Mouse (Mus musculus): ENCODE results near the gene Atp5h.

The Atp5h gene

DNA sequence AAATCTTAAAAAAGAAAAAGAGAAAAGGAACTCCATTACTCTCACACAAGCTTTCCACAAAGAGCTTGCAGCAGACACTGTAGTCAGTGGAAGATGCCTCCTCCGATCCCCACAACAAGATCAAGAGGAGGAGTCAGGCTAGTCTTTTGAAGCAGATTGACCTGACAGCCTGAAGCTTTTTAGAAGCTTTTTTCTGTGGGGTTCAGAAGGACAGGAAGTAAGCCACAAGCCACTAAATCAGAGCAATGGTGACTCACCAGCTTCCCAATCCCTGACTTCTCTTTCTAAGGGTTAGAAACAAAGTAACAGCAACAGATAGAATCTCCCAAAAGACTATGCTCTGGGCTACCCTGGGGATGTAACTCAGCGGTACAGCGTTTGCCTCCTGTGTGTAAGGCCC, 19.6 kb upstream of the Atp5h start:
- in situ Hi-C loops (cut with MboI, MseI): no loop called here

DNA sequence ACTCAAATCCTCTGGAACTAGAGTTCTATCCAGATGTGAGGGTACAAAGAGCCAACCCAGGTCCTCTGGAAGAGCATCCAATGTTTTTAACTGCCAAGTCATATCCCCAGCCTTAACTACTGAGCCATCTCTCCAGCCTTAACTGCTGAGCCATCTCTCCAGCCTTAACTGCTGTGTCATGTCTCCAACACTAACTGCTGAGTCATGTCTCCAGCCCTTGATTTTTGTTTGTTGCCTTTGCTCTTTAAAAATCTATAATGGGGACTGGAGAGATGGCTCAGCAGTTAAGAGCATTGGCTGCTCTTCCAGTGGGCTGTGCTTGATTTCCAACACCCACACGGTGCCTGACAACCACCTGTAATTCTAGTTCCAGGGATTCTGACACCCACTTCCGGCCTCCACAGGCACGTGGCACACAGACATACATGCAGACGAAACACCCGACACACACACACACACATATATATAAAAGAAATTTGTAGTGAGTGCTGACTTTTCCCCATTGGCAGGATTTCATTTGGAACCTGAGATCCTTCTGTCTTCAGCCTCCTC, 17.9 kb upstream of the Atp5h start:
- in situ Hi-C loops (cut with MboI, MseI): no loop called here

DNA sequence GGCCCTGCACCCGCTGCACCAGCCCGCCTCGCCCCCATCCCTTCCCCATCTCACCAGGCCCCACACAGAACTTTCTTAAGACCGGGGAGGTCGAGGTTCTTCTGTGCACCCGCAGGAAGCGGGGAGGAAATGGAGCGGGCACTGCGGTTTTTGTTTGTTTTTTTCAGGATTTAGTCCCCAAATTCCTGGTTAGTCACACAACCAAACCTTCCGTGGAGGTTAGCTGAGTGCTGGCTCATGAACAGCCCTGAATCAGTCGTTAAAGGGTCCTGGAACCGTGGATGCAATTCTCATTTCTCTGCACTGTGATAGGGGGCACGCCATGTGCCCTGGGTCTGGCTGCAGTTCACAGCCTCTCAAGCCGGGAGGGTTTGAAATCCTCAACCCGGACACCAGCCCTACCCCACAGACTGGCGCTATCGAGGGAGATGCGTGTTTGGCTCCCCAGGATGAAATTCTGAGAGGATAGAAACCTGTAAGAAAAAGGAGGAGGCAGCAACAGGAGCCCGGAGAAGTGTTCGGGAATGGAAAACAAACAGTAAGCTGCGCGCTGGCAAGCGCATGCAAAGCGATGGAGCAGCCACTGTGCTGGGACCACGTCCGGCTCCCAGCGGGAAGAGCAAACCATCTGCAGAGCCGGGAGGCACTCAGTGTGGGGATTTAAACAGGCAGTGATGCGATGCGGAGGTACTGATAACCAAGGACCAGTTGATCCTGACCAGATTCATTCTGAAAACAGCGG, 16.0 kb upstream of the Atp5h start:
- in situ Hi-C loops (cut with MboI, MseI): no loop called here

DNA sequence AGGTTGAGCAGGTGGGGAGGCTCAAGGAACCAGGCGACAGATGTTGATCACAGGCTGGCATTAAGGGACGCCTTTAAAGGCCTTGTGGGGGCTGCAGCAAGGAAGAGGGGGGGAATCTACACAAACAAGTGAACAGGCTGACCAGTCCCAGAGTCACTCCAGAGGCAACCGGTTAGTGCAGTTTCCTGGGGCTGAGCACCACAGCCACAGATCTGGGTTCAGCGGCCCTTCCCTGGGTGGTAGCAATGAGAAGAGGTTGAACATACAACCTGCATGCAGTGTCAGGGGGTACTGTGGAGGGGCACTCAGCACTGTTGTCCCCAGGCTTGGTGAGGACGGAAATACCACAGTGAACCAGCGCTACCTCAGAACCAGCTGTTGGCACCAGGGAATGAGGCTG, 13.6 kb upstream of the Atp5h start:
- in situ Hi-C loops (cut with MboI, MseI): no loop called here

DNA sequence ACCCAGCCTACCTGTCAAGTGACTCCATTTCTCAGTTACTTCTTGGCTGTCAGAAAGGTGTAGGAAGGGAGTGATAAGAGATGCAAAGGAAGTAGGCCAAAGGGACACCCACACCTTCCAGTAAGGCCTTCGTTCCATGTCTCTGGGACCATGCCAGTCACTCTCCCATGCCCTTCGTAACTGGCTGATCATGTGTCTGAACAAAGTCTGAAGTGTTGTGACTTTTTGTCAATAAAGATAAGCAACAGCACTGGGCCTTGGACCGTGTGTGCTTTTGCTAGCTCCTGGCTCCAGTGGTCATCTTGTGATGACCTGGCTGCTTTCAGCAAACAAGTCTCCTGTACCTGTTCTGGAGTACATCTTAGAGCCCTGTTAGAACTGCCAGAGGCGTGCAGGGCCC, 13.1 kb upstream of the Atp5h start:
- in situ Hi-C loops (cut with MboI, MseI): no loop called here

DNA sequence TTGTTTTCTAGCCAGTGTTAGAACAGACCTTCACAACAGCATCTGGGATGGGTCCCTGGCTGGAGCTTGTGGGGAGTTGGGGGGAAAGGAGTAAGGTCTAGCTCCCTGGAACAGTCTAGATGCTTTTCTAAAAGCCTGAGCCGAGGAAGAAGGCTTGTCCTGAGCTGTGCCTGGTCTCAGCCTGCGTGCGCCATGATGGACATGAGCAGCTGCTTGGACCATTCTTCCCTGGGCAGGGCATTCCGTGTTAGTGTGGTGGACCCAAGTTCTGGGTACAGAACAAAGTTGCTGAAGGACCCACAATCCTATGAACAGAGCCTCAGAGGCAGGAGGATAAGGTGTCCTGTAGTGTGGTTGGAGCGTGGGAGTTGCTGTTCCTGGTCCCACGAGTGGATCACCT, 10.8 kb upstream of the Atp5h start:
- in situ Hi-C loops (cut with MboI, MseI): no loop called here

DNA sequence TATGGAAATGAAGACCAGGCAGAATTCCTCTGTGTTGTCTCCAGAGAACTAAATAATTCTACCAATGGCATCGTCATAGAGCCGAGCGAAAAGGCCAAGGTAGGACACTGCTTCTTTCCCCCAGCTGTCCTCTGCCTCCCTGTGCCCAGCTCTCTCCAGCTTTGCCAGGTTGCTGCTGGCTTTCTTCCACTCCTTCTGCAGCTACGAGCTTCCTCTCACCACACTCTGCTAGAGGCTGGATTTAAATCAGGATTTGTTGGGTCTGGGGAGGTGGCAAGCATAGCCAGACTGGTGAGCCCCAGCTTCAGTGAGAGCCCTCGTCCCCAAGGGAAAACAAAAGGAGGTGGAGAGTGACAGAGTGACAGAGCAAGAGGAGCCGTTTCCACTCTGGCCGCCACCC, 9.5 kb upstream of the Atp5h start:
- in situ Hi-C loops (cut with MboI, MseI): loop anchor here in 1 of 2 experiments (10.0 kb wide), 1 partner anchor 45 kb away; the partner anchor contains the start of gene Armc7

DNA sequence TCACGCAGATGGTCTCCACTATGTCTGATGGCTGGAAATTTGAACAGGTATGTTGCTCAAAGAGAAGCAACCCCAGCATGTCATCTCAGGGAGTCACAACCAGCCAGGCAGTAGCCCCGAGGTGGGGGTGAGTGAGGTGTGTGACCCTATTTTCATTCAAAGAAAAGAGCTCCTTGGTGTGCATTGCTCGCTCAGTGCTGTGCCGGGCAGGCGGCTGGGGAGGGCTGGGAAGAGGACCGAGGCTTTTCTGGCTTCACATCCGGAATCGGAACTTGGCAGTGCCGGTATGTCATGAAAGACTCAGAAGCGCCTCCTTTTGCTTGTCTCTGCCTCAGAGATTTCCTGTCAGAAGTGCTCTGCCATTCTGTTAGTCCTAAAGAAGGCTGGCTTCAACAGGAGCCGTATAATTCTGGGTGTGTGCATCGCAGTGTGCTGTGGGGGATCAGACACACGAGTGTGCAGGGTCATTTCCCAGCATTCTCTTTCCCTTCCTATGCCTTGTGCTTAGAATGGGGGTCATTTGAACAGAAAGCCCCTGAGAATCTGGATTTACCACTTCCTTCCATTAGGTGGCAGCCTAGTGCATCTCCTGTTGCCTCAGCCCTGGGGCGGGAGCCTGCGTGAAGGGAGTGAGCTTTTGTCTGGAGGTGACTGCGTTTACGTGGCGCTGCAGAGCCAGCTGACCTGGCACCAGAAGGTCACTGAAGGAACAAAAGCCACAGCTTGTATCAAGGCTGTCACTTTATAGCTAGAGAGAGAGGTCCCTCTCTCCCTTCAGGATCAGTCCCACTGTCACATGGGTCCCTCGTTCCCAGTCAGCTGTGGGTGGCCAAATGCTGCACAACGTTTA, 7.9 kb upstream of the Atp5h start:
- in situ Hi-C loops (cut with MboI, MseI): loop anchor here in 1 of 2 experiments (10.0 kb wide), 1 partner anchor 47 kb away; the partner anchor contains the start of gene Armc7

DNA sequence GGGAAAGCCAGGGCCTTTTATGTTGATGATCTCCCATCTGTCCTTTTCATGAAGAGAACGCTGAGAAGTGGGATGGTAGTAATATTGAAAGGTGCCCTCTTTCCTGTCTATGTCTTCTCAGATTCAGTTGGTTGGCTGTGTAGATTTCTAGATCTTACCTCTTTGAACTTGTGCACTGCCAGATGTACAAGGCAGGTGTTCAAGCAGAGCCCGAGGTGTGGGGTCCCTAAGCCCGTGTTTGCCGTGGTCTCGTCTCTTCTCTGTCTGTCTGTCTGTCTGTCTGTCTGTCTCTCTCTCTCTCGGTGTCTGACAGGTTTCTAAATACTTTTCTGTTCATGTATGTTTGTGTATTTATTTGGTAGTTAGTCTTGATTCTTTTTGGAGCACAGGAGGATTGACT, 5.9 kb upstream of the Atp5h start:
- in situ Hi-C loops (cut with MboI, MseI): loop anchor here in 1 of 2 experiments (10.0 kb wide), 1 partner anchor 49 kb away; the partner anchor contains the start of gene Armc7

DNA sequence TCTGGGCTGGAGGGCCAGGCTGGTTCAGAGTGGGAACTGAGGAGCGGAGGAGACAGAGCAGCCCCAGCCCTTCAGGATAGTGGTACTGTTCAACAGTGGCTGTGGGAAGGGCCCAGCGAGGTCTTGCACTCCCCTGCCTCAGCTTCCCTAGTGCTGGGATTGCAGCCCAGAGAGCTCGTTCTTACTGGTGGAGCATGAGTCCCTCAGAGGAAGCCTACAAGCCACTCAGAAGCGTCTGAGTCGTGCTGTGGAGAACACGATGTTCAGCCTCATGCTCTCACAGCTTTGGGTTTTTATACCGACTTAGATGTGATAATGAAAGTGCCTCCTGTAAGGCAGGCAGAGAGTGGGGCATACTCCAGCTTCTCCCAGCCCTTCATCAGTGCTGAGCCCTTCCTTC, 4.9 kb upstream of the Atp5h start:
- in situ Hi-C loops (cut with MboI, MseI): loop anchor here (10.0 to 25.0 kb wide), 2 partner anchors 50 to 1762 kb away; partner anchors contain the start of genes Armc7 (in 1 of the 2) and Slc39a11 (in 1 of the 2)

DNA sequence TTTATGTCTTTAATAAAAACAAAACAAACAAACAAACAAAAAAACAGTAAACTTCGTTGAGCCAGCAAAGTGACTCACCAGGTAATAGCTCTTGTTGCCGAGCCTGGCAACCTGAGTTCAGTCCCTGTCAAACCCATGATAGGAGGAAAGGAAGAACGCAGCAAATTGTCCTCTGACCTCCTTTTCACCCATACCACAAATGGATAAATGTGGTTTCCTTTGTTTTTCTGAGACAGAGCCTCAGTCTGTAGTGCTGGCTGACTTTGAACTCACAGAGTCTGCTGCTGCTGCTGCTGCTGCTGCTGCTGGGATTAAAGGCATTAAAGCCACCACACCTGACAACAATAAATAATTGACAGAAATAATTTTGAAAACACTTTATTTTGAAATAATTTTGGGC, 3.3 kb upstream of the Atp5h start:
- in situ Hi-C loops (cut with MboI, MseI): loop anchor here (10.0 to 25.0 kb wide), 2 partner anchors 52 to 1761 kb away; partner anchors contain the start of genes Armc7 (in 1 of the 2) and Slc39a11 (in 1 of the 2)

DNA sequence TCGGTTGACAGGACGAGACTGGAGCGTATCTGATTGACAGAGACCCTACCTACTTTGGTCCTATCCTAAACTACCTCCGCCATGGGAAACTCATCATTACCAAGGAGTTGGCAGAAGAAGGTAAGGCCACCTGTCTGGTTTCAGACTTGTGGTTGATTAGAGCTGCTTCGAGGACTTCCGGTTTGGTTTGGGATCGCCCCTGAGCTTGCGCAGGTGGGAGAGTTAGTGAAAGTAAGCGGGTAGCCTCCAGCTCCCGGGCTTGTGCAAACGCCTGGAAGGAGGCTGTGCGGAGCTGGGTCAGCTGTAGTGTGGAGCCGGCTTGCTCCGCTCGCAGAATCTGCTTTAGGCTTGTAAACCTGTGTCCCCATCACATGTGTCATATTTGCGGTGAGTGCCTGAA, 2.2 kb upstream of the Atp5h start:
- in situ Hi-C loops (cut with MboI, MseI): loop anchor here (10.0 to 25.0 kb wide), 2 partner anchors 53 to 1760 kb away; partner anchors contain the start of genes Armc7 (in 1 of the 2) and Slc39a11 (in 1 of the 2)

DNA sequence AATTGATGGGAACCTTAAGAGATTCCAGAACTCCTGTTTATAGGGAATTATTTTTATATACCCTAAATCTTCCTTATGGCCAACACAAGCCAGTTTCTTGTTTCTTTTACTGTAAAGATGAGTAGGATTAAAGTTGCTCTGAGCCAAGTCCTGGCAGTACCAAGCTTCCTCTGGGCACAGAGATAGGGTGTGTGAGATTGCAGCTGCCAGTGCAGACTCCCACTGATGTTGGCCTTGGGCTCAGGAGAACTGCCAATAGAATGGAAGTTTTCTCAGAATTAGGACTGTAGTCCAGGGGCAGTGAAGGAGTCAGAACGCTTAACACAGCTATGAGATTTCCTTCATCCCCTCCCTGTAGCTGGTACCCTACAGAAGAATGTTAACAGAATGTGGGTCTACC, 1.6 kb upstream of the Atp5h start:
- in situ Hi-C loops (cut with MboI, MseI): loop anchor here (10.0 to 25.0 kb wide), 2 partner anchors 53 to 1759 kb away; partner anchors contain the start of genes Armc7 (in 1 of the 2) and Slc39a11 (in 1 of the 2)

DNA sequence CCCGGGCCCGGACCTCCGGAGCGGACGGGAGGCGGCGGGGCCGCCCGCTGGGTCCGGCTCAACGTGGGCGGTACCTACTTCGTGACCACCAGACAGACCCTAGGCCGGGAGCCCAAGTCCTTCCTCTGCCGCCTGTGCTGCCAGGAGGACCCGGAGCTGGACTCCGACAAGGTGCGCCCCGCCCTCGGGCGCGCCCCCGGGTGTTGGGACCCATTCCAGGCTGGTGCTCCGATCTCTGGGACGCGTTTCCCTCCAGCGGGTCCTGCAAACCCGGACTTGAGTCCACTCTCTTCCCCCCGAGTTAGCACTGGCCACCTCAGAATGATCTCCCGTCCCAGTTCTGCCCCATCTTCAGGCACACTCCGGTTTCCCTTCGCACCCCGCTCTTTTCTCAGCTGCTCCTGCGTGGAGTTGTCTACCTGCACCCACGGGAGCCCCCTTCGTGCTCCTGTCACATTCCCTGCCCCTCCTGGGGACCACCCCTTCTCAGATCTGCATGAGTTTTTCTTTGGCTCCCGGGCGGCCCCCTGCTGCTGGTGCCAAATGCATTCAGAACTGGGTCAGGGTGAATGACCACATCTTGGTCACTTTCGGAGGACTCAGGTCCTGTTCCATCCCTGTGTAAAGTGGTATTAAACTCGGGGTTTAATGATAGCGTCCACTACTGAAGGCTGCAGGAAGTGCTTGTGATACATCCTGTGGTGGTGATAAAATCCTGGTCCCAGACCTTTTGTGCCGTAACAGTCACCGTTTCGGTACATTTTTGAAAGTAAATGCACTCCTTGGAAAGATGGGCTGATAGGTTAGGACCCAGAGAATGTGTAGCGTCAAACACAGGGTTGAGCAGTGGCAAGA, 801 bp upstream of the Atp5h start:
- in situ Hi-C loops (cut with MboI, MseI): loop anchor here (10.0 to 25.0 kb wide), 2 partner anchors 54 to 1758 kb away; partner anchors contain the start of genes Armc7 (in 1 of the 2) and Slc39a11 (in 1 of the 2)

DNA sequence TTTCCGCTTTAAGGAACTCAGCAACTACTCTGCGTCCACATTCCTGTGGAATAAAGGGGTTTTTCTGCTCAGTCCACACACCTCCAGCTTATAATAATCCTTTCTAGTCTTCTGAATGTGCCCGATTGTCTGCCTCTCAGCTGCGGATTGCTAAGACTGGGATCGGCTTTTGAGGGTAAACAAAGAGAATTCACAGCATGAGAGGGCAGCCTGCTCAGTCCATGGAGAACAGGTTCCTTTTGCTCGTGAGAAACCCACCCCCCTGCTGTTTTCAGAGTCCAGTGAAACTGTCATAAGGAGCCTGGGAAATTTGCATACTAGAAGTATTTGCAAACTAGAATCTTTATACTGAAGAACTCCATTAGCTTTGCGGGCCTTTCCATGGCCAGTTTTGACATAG, 10.2 kb downstream of the Atp5h start:
- in situ Hi-C loops (cut with MboI, MseI): loop anchor here in 1 of 2 experiments (25.0 kb wide), 1 partner anchor 1747 kb away; the partner anchor contains the start of gene Slc39a11

DNA sequence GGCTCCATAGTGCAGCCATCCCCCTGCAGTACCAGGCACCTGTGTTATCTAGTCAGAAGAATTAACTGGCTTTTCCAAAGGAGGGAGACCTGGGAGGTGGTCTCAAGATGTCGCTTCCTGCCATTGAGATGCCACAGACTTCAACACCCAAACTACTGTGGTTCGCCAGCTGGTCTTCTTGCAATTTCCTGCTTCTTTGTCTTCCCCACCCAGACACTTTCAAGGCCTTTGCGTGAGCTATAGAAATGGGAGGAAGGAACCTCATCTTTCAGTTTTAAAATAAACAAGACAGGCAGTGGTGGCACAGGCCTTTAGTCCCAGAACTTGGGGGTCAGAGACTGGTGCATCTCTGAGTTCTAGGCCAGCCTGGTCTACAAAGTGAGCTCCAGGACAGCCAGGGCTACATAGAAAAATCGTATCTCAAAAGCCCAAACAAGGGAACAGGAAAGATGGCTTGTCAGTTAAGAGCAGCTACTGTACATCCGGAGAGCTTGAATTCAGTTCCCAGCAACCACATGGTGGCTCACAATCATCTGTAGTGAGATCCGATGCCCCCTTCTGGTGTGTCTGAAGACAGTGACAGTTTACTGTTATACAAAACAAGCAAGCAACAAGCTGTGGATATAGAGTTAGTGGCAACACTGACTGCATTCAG, 11.4 kb downstream of the Atp5h start:
- in situ Hi-C loops (cut with MboI, MseI): loop anchor here in 1 of 2 experiments (25.0 kb wide), 1 partner anchor 1746 kb away; the partner anchor contains the start of gene Slc39a11

DNA sequence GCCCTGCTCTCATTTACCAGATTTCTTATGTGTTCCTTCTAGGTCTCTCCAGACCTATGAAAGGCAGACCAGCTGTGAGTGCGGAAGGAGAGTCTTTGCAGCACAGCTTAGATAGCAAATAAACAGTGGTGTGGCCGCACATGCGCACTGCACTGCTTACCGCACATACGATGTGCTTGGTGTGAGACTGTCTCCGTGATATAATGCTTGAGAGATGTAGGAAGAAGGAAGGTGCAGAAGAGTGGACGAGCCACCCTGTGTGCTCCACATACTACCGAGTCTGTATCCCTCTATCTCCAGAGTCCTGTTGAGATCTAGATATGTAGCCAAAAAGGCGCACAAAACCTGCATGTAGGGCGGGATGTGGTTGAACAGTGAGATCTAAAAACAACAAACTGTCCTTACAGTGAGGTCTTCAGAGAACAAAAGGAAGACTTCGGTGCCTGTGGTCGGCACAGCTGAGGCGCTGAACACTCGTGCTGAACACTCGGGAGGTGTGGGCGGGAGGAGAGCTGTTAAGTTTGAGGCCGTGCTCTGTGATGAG, 12.8 kb downstream of the Atp5h start:
- in situ Hi-C loops (cut with MboI, MseI): loop anchor here in 1 of 2 experiments (25.0 kb wide), 1 partner anchor 1745 kb away; the partner anchor contains the start of gene Slc39a11

DNA sequence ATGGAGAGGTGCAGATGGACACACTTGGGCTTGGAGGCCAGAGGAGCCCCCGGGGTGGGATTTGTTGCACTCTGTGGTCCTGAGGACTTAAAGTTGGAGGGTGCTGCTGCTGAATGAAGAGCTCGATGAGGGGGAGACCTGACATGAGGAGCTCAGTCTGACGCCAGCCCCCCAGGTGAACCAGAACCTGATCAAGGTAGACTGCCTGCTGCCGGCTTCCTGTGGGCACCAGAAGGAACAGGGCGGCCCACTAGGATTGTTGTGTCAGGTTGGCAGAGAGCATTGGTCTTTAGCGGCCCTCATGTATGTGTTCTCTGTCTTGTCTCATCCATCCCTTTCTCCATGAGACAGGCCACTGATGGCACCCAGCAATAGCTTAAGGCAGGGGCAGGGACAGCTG, 14.0 kb downstream of the Atp5h start:
- in situ Hi-C loops (cut with MboI, MseI): loop anchor here in 1 of 2 experiments (25.0 kb wide), 1 partner anchor 1743 kb away; the partner anchor contains the start of gene Slc39a11

Data from T-helper 17 cell (primary cell).